Mouse (Mus musculus) erythroblast, embryonic 14.5 days (primary cell): Measurements from ENCODE around the gene Clic4. TPM values are rescaled to one million over a fixed set of nuclear protein-coding genes. Genes with fewer than 3 reads are reported as not detected.

Experiments
- H3K27me3 ChIP-seq: 2 replicates; pipeline ENCODE4 v1.6.1; 2012; ENCODE audit warnings: inconsistent platforms; ENCODE audit not compliant: control insufficient read depth
- H3K36me3 ChIP-seq: 2 replicates; pipeline ENCODE4 v1.6.1; 2012; ENCODE audit warnings: mild to moderate bottlenecking, inconsistent platforms; ENCODE audit not compliant: control insufficient read depth
- H3K4me1 ChIP-seq: 2 replicates; pipeline ENCODE4 v1.6.1; 2012; ENCODE audit warnings: inconsistent platforms; ENCODE audit not compliant: control insufficient read depth
- H3K4me3 ChIP-seq: replicated peaks from 2 replicates; pipeline ENCODE3; 2012; ENCODE audit warnings: moderate library complexity, mild to moderate bottlenecking, inconsistent platforms
- H3K9me3 ChIP-seq: 2 replicates; pipeline ENCODE4 v1.6.1; 2012; ENCODE audit warnings: low read length, inconsistent platforms, mixed read lengths; ENCODE audit not compliant: control insufficient read depth
- GATA1 ChIP-seq: IDR thresholded peaks from 2 replicates; pipeline ENCODE4 v1.6.1; 2012; ENCODE audit warnings: low read length, inconsistent platforms, mixed read lengths
- TAL1 ChIP-seq: IDR thresholded peaks from 3 replicates; pipeline ENCODE4 v1.6.1; 2012; ENCODE audit warnings: low read length, inconsistent platforms, mixed read lengths
- polyA plus RNA-seq: library from polyadenylated mRNA; stranded (reverse); fragments of >175 nt; gene quantifications from 2 replicates; pipeline ENCODE4 v1.2.3, GENCODE M21; 2012

The Clic4 gene
- polyA plus RNA-seq: 3.6 and 3.8 TPM in 2 replicates

DNA sequence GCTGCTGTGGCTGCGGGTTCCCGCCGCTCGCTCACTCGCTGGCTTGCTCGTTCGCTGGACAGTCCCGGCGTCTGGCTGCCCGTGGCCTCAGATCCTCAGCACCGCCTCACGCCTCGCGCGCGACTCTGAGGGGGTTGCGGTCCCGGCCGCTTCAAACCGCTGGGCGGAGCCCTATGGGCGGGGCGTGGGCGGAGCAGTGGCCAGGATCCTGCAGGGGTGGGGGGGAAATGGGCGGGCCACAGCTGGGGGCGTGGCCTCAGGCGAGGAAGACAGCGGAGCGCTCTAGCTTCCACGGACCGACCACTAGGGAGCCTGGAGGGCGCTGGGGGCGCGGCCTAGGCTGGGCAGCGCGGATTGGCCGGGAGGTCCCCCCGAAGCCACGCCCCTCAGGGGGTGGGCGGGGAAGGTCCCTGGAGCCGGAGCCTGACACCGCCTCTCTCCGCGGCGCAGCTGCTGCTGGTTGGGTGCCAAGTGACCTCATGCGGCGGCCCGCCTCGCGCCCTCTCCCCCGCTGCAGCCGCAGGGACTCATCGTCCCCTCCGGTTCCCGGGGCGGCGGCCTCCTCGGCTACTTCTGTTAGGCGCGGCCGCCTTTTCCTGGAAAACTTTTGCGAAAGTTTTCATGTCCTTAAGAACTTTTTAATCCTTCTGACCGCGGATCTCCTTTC, at the start of gene Clic4:
Gene Clic4, minus strand, starts transcription at position 175 of the 667 bp plus-strand sequence.
- H3K4me1 ChIP-seq: peaks cover 76% of the 10 kb centered on the region
- H3K9me3 ChIP-seq: no peaks in the 10 kb centered on the region
- TF ChIP-seq GATA1: no peak
- no peak for TF ChIP-seq TAL1
- H3K27me3 ChIP-seq: peaks cover 3% of the 10 kb centered on the region; the same call in 1 of the 2 replicates
- peak within 1 kb of the TSS; percentile 78 for H3K4me3 ChIP-seq
- H3K36me3 ChIP-seq: peaks cover 36% of the 10 kb centered on the region

DNA sequence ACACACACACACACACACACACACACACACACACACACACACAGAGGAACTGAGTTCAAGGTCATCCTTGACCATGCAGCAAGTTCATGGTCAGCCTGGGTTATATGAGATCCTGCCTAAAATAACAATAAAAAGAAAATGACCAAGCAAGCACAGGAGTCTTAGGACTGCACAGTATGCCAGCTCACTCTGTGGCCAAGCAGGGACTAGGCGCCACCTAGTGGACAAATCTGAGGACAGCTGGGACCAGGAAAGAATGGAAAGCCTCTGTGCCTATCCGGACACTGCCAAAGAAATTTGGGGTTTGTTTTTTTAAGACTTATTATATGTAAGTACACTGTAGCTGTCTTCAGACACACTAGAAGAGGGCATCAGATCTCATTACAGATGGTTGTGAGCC, 45.4 kb upstream of the Clic4 start:
- no peaks in the 10 kb centered on the region; the same call in 1 of the 2 replicates for H3K27me3 ChIP-seq
- TF ChIP-seq TAL1: no peak
- no peak for TF ChIP-seq GATA1
- H3K9me3 ChIP-seq: peaks cover 15% of the 10 kb centered on the region
- H3K4me1 ChIP-seq: peaks cover 43% of the 10 kb centered on the region
- H3K36me3 ChIP-seq: peaks cover 96% of the 10 kb centered on the region
- H3K4me3 ChIP-seq: no peak overlapping the region

DNA sequence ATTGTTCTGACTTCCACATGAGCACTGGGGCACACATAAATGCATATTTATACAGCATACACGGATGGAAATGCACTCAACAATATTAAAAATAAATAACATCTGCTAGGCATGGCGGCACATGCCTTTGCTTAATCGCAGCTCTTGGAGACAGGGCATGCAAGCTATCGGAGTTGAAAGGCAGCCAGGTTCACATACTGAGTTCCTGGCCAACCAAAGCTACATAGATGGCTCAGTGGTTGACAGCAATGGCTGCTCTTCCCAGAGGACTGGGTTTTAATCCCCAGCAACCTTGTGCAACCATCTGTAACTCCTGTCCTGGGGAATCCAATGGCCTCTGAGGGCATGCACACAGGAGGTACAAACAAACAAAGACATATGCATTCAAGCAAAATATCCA, 44.9 kb upstream of the Clic4 start:
- TF ChIP-seq GATA1: no peak
- TF ChIP-seq TAL1: no peak
- Histone ChIP-seq H3K36me3 (peaks cover 93% of the 10 kb centered on the region), H3K4me1 (peaks cover 47% of the 10 kb centered on the region), H3K9me3 (peaks cover 15% of the 10 kb centered on the region), H3K27me3 (no peaks in the 10 kb centered on the region; the same call in 1 of the 2 replicates), H3K4me3 (no peak overlapping the region)

GRCm38 (mm10) chr4:135315287-135315686, 42.7 kb upstream of the Clic4 start:
- no peak for TF ChIP-seq GATA1
- TF ChIP-seq TAL1: no peak
- peaks cover 74% of the 10 kb centered on the region for H3K36me3 ChIP-seq
- peaks cover 61% of the 10 kb centered on the region for H3K4me1 ChIP-seq

DNA sequence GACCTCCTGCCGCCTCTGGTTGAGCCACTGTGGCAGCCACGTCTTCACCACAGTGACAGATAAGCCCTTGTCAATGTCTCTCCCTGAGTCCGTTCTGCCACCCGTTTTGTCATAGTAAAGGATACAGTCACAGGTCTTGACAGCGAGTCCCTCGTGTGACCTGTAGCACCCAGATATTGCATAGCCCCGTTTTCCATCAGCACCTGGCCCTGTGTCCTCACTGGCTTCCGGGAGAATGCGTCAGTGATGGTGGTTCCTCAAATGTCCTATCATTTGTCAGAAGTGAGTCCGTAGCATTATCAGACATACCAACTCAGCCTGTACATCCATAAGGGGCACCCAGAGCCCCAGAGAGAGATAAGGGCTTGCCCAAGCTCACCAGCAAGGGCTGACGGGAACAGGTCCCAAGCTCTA, 41.8 kb upstream of the Clic4 start:
- peaks cover 65% of the 10 kb centered on the region for H3K36me3 ChIP-seq
- peak overlapping the region; percentile 57 for H3K4me3 ChIP-seq
- H3K4me1 ChIP-seq: peaks cover 70% of the 10 kb centered on the region
- H3K27me3 ChIP-seq: no peaks in the 10 kb centered on the region; the same call in 1 of the 2 replicates
- TF ChIP-seq GATA1 (peak; percentile 39), TAL1 (no peak)
- peaks cover 15% of the 10 kb centered on the region for H3K9me3 ChIP-seq

More at GRCm38 (mm10) chr4:135315287-135315686, 42.7 kb upstream of the Clic4 start:
- Histone ChIP-seq H3K4me3 (no peak overlapping the region), H3K9me3 (peaks cover 15% of the 10 kb centered on the region), H3K27me3 (no peaks in the 10 kb centered on the region; the same call in 1 of the 2 replicates)

- no peaks in the 10 kb centered on the region; the same call in 1 of the 2 replicates for H3K27me3 ChIP-seq
- peaks cover 59% of the 10 kb centered on the region for H3K36me3 ChIP-seq
- H3K4me3 ChIP-seq: peak overlapping the region; percentile 57
- peaks cover 15% of the 10 kb centered on the region for H3K9me3 ChIP-seq
- TF ChIP-seq GATA1: no peak
- no peak for TF ChIP-seq TAL1
- peaks cover 74% of the 10 kb centered on the region for H3K4me1 ChIP-seq
Measured at GRCm38 (mm10) chr4:135313761-135314241, 41.2 kb upstream of the Clic4 start.

- Histone ChIP-seq H3K27me3 (no peaks in the 10 kb centered on the region; the same call in 1 of the 2 replicates), H3K4me1 (peaks cover 77% of the 10 kb centered on the region), H3K36me3 (peaks cover 53% of the 10 kb centered on the region), H3K4me3 (peak overlapping the region; percentile 57), H3K9me3 (peaks cover 15% of the 10 kb centered on the region)
- TF ChIP-seq GATA1: no peak
- TF ChIP-seq TAL1: peak; percentile 23; the same call in 1 of the 3 replicates
Measured at GRCm38 (mm10) chr4:135313111-135313691, 40.6 kb upstream of the Clic4 start.

DNA sequence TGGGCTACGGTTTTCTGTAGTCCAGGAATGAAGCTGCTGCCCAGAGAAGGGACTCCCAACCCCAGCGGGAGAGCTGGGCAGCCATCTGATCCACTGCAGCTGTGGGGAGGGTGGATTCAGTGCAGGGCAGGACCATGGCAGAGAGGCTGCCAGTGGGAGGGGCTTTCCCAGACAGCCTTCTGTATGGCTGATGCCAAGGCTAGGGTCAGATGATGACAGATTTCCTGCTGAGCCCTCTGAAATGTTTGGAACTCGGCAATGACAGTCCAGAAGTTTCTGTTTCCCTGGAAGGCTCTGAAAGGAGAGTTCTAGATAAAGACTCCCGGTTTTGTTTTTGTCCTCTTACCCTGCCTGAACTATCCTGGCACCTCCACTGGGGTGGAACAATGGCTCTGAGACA, 40.1 kb upstream of the Clic4 start:
- peaks cover 79% of the 10 kb centered on the region for H3K4me1 ChIP-seq
- peaks cover 48% of the 10 kb centered on the region for H3K36me3 ChIP-seq
- peaks cover 15% of the 10 kb centered on the region for H3K9me3 ChIP-seq
- peak overlapping the region; percentile 57 for H3K4me3 ChIP-seq
- no peaks in the 10 kb centered on the region; the same call in 1 of the 2 replicates for H3K27me3 ChIP-seq
- no peak for TF ChIP-seq TAL1
- no peak for TF ChIP-seq GATA1

DNA sequence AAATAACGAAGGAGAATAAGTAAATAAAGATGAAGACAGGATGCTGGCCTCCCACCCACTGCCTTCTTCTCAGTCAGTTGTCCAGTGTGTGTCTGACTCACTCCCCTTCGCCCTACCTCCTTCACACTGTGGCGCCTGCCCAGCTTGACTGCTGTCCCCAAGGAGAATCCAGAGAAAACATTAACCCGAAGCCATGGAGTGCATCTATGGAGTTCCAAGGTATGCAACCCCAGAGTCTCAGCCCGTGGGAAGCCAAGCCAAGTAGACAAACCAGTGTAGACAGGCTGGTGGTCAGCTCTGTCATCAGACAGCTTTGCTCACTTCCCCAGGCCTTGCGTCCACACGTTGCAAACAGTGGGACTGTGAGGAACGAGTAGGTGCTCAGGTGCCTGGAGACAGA, 37.8 kb upstream of the Clic4 start:
- H3K4me3 ChIP-seq: no peak overlapping the region
- H3K27me3 ChIP-seq: no peaks in the 10 kb centered on the region; the same call in 1 of the 2 replicates
- H3K4me1 ChIP-seq: peaks cover 84% of the 10 kb centered on the region
- no peak for TF ChIP-seq TAL1
- peaks cover 7% of the 10 kb centered on the region for H3K9me3 ChIP-seq
- H3K36me3 ChIP-seq: peaks cover 24% of the 10 kb centered on the region
